Mouse (Mus musculus): ENCODE measurements around the gene Cfap100. TPM values are rescaled to one million over a fixed set of nuclear protein-coding genes. Genes with fewer than 3 reads are reported as not detected.

The Cfap100 gene
- polyA plus RNA-seq, 1 experiment from 2014 or later = 8.4 TPM

DNA sequence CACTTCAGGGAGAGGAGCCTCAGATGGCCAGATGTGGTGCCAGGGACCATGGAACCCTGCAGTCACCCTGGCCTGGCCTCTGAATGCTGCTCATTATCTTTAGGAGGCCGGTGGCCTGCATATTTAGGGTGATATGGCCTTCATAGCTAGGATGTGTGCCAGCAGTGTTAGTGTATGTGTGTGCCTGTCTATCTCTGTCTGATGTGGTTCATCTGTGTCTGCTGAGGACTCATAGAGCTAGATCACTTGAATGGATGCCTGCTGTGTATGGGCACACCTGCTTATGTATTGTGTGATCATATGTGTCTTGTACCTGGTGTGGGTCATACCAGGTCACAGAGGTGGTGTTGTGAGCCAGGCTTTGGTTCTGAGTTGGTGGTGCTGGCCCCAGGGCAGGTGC, 39.6 kb upstream of the Cfap100 start:
- peaks cover 14% of the 10 kb centered on the region for H3K27me3 ChIP-seq
- no peak overlapping the region for H3K9ac ChIP-seq (replicated peaks)
- H3K4me2 ChIP-seq (replicated peaks) = no peak overlapping the region
- no peak overlapping the region for H3K4me3 ChIP-seq (replicated peaks)
- peaks cover 3% of the 10 kb centered on the region; the same call in 1 of the 2 replicates for H3K36me3 ChIP-seq
- H3K27ac ChIP-seq = no peak overlapping the region
- WGBS = 74% methylated on average over 1 of the region's 1 CpGs
- H3K9me3 ChIP-seq = no peaks in the 10 kb centered on the region
- no peak for ATAC-seq
- H3K4me1 ChIP-seq (replicated peaks) = peaks cover 17% of the 10 kb centered on the region

DNA sequence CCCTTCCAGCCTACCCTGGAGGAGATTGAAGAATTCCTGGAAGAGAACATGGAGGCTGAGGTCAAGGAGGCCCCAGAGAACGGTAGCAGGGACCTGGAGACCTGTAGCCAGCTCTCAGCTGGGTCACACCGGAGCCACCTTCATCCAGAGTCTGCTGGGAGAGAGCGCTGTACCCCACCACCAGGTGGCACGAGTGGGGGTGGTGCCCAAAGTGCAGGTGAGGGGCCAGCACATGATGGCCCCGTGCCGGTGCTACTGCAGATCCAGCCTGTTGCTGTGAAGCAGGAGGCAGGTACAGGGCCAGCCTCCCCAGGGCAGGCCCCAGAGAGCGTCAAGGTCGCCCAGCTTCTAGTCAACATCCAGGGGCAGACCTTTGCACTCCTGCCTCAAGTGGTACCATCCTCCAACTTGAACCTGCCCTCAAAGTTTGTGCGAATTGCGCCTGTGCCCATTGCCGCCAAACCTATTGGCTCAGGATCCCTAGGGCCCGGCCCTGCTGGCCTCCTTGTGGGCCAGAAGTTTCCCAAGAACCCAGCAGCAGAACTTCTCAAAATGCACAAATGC, 38.3 kb upstream of the Cfap100 start:
- Histone ChIP-seq H3K9me3 (no peaks in the 10 kb centered on the region), H3K27me3 (peaks cover 16% of the 10 kb centered on the region), H3K4me1 (replicated peaks) (peaks cover 26% of the 10 kb centered on the region), H3K27ac (no peak overlapping the region), H3K4me3 (replicated peaks) (no peak overlapping the region), H3K4me2 (replicated peaks) (no peak overlapping the region), H3K9ac (replicated peaks) (no peak overlapping the region), H3K36me3 (peaks cover 3% of the 10 kb centered on the region; the same call in 1 of the 2 replicates)
- WGBS = 93% methylated on average over 12 of the region's 12 CpGs
- no peak for ATAC-seq

DNA sequence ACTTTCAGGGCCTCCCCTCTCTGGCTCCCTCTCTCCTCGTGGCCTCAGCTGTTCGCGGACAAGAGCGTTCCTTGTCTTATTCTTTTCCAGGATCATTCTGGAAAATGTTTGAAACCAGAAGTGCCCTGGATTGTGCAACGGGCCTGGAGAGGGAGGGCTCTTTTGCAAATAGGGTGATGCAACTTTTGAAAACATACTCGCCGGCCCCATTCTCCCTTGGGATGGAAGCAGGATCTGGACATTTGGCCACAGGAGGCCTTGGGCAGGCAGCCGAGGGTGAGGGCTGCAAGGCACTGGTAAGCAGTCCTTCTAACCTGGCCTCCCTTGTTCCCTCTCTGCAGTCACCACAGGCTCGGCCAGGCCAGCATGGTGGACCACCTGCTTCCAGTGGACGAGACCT, 37.5 kb upstream of the Cfap100 start:
- H3K4me3 ChIP-seq (replicated peaks) = no peak overlapping the region
- no peak overlapping the region for H3K27ac ChIP-seq
- peaks cover 3% of the 10 kb centered on the region; the same call in 1 of the 2 replicates for H3K36me3 ChIP-seq
- 87% methylated on average over 10 of the region's 10 CpGs for WGBS
- H3K9me3 ChIP-seq = no peaks in the 10 kb centered on the region
- peaks cover 27% of the 10 kb centered on the region for H3K4me1 ChIP-seq (replicated peaks)
- H3K27me3 ChIP-seq = peaks cover 25% of the 10 kb centered on the region
- no peak for ATAC-seq
- H3K9ac ChIP-seq (replicated peaks) = no peak overlapping the region
- no peak overlapping the region for H3K4me2 ChIP-seq (replicated peaks)

DNA sequence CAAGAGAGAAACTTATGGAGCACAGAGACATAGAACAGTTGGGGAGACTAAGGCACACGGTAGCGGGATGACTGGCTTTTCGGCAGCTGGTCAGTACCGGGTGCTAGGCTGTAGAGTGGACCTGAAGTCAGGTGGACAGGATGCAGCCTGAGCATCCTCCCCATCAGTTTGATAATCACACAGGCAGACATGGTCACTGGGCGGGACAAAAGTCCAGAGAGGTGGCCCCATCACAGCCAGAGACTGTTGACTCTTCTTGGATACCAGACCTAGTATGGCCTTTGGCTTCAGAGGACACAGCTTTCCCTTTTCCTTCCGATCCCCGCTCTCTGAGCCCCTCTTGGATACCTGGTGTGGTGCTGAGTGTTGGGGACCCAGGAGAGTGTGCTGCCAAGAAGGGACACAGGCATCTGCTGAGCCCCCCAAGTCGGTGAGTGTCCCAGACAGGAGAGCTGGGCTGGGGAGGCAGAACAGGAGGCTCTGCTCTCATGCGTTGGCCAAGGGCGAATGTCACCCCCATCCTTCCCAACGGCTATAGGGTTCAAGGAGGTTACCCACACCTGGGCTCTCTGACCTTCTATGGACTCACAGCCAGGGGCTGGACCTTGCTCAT, 36.5 kb upstream of the Cfap100 start:
- Histone ChIP-seq H3K27me3 (peaks cover 34% of the 10 kb centered on the region), H3K4me3 (replicated peaks) (no peak overlapping the region), H3K4me2 (replicated peaks) (no peak overlapping the region), H3K27ac (no peak overlapping the region), H3K9ac (replicated peaks) (no peak overlapping the region), H3K36me3 (peaks cover 3% of the 10 kb centered on the region; the same call in 1 of the 2 replicates), H3K4me1 (replicated peaks) (peaks cover 23% of the 10 kb centered on the region), H3K9me3 (no peaks in the 10 kb centered on the region)
- 93% methylated on average over 11 of the region's 11 CpGs for WGBS
- ATAC-seq = no peak

DNA sequence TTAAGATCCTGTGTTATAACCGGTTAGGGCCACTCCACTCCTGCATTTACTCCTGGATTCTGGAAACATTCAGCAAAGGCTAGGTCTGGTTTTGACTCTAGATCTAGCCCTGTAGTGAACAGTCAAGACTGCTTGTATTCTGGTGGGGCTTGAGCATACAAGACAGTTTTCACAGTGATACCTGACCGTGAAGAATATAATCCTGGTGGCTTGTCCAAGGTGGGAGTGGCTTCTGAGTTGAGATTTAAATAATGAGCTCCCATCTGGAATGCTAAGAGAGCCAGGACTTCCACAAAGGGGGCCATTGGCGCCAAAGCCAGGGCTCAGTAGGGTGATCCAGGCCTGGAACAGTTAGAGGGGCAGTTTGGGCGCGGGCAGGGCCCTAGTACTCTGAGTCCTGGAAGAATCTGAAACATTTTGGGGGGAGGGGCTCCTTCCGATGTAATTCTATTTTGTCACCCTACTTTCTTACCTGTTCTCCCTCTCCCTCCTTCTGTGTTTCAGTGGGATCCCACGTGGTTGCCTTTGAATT, 35.4 kb upstream of the Cfap100 start:
- peak overlapping the region; percentile 72; the same call in 1 of the 2 replicates for H3K9ac ChIP-seq (replicated peaks)
- H3K27ac ChIP-seq = no peak overlapping the region
- 31% methylated on average over 7 of the region's 7 CpGs for WGBS

DNA sequence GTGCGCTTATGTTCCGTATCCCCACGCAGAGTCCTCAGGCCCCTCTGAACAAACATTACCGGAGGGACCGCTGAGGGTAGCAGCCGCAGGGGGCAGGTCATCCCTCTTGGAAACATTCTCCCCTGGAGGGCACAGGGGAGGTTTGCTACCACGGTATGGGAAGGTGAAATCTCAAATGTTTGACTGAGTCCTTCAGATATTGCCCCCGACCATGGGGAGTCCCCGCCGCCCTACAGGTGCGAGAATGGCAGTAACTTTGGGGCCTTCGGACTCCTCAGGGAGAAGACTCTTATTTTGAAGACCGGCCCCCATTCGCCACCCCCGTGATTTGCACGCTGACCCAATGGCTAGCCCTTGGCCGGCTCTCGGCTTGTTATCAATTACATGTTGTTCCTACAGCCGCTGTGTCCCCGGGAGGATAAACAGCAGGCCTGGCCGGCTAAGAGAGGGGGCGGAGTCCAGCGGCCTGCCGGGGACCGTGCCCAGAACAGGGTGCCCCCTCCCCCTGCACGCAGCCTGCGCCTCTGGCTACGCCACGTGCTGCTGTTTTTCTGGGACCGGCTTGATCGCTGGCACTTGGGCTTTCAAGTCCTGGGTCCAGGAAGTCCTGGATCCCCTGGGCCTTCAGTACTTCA, 34.7 kb upstream of the Cfap100 start:
- Histone ChIP-seq H3K9ac (replicated peaks) (peak overlapping the region; percentile 72), H3K9me3 (no peaks in the 10 kb centered on the region), H3K4me3 (replicated peaks) (peak overlapping the region; percentile 67), H3K4me2 (replicated peaks) (peak overlapping the region; percentile 100), H3K4me1 (replicated peaks) (peaks cover 23% of the 10 kb centered on the region), H3K27ac (peak overlapping the region; percentile 32; the same call in 1 of the 2 replicates), H3K27me3 (peaks cover 36% of the 10 kb centered on the region), H3K36me3 (peaks cover 3% of the 10 kb centered on the region; the same call in 1 of the 2 replicates)
- under 1% methylated on average over 31 of the region's 31 CpGs for WGBS
- ATAC-seq = peak; percentile 69

More for the DNA sequence above, 35.4 kb upstream of the Cfap100 start:
- peaks cover 36% of the 10 kb centered on the region for H3K27me3 ChIP-seq
- H3K36me3 ChIP-seq = peaks cover 3% of the 10 kb centered on the region; the same call in 1 of the 2 replicates
- H3K4me3 ChIP-seq (replicated peaks) = peak overlapping the region; percentile 67
- peaks cover 23% of the 10 kb centered on the region for H3K4me1 ChIP-seq (replicated peaks)
- peak overlapping the region; percentile 100 for H3K4me2 ChIP-seq (replicated peaks)
- no peak; the same call in 1 of the 2 replicates for ATAC-seq
- H3K9me3 ChIP-seq = no peaks in the 10 kb centered on the region

DNA sequence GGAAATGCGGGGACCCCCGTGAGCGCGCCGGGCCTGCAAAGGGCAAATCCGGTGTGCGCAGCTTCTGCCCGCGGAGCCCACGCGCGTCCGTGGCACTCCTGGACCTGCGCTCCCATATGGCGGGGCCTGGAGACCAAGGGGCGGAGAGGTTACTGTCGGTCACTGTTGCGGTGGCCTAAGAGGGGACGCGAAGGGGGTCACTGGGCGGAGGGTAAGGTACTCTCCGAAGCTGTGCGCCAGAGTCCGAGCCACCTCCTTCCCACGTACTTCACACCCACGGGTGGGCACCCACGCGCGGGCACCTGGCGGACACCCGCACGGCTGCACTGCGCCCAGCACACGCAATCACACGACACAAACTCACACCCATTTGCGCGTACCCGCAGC, 34.2 kb upstream of the Cfap100 start:
- Histone ChIP-seq H3K9me3 (no peaks in the 10 kb centered on the region), H3K27ac (peak overlapping the region; percentile 32; the same call in 1 of the 2 replicates), H3K9ac (replicated peaks) (peak overlapping the region; percentile 72), H3K4me2 (replicated peaks) (peak overlapping the region; percentile 100), H3K4me1 (replicated peaks) (peaks cover 23% of the 10 kb centered on the region), H3K4me3 (replicated peaks) (peak overlapping the region; percentile 67), H3K27me3 (peaks cover 36% of the 10 kb centered on the region), H3K36me3 (peaks cover 3% of the 10 kb centered on the region; the same call in 1 of the 2 replicates)
- ATAC-seq = peak; percentile 63
- under 1% methylated on average over 37 of the region's 38 CpGs for WGBS

DNA sequence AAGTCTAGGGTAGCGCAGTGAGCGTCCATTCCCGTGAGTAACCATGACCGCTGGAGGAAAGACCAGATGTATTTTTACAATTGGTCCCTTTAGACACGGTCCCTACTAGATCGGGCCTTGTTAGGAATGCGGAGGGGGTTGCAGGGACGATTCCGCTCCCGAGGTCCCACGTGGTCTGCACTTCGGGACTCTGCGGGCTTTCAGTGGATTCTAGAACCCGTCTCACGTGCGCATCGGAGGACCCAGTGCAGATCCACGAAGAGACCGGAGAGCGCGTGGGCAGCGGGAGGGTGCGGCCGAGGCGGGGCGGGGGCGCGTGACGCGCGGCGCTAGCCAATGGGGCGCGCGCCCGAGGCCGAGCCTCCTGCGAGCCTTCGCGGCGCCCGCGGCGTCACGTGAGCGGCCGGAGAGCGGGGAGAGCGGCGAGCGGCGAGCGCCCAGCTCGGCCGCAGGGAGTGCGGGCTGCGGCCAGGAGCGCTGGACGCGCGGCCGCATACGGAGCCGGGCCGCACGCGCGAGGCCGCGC, 33.6 kb upstream of the Cfap100 start, which contains the start of gene Klf15:
TSS of gene Klf15 (plus strand) at position 396 of the 526 bp plus-strand sequence.
- Histone ChIP-seq H3K4me3 (replicated peaks) (peak within 1 kb of the TSS; percentile 67), H3K27ac (peak within 1 kb of the TSS; percentile 32; the same call in 1 of the 2 replicates), H3K9me3 (no peaks in the 10 kb centered on the region), H3K4me2 (replicated peaks) (peak within 1 kb of the TSS; percentile 100), H3K9ac (replicated peaks) (peak within 1 kb of the TSS; percentile 72), H3K27me3 (peaks cover 36% of the 10 kb centered on the region), H3K36me3 (peaks cover 3% of the 10 kb centered on the region; the same call in 1 of the 2 replicates), H3K4me1 (replicated peaks) (peaks cover 23% of the 10 kb centered on the region)
- under 1% methylated on average over 70 of the region's 70 CpGs for WGBS
- ATAC-seq = peak; percentile 70

DNA sequence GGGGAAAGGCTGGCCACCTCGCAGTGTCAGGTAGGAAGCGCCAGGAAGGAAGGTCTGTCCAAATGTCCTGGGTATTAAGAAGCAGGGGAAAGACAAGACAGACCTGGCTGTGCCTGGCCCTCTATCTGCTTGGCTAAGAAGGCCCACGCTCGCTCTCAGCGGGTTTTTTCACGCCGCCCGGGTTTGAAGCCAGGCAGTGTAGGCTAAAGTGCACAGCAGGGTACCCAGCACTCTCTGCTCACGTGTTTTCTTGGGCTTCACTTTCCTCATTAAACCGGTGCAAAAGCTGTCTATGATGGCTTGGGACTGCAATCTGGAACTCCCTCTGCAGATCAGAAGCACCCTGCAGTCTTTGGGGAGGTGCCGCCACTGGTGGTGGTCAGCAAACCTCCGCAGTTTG, 33.2 kb upstream of the Cfap100 start:
- WGBS = 11% methylated on average over 12 of the region's 12 CpGs

DNA sequence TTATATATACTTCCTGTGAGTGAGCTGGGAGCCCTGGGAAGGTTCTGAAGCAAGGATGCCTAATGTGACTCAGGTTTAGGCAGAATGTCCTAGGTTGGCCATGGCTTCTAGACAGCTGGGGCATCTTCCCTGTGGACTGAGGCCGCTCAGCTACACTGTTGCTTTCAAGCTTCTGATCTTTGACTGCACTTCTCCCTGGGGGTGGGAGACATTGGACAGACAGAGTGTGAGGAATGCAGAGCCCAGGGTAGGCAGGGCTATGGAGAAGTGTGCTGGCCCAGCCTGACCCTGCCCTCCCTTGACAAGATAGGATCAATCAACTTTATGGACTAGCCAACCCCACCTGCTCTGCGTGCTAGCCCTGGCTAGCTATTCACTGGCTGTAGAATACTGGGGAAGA, 32.6 kb upstream of the Cfap100 start:
- H3K9ac ChIP-seq (replicated peaks) = no peak overlapping the region
- peaks cover 36% of the 10 kb centered on the region for H3K27me3 ChIP-seq
- H3K4me3 ChIP-seq (replicated peaks) = no peak overlapping the region; the same call in 1 of the 2 replicates
- WGBS = 53% methylated on average over 2 of the region's 2 CpGs
- peaks cover 23% of the 10 kb centered on the region for H3K4me1 ChIP-seq (replicated peaks)
- no peaks in the 10 kb centered on the region for H3K9me3 ChIP-seq
- ATAC-seq = no peak
- H3K4me2 ChIP-seq (replicated peaks) = 0 out of 2 replicates have a peak overlapping the region, but pooled peaks have one; percentile 100
- no peaks in the 10 kb centered on the region for H3K36me3 ChIP-seq
- H3K27ac ChIP-seq = no peak overlapping the region

More for the DNA sequence above, 33.2 kb upstream of the Cfap100 start:
- no peak overlapping the region for H3K27ac ChIP-seq
- no peaks in the 10 kb centered on the region for H3K9me3 ChIP-seq
- peak overlapping the region; percentile 100 for H3K4me2 ChIP-seq (replicated peaks)
- ATAC-seq = no peak; the same call in 1 of the 2 replicates
- H3K9ac ChIP-seq (replicated peaks) = peak overlapping the region; percentile 72
- H3K27me3 ChIP-seq = peaks cover 36% of the 10 kb centered on the region
- H3K4me3 ChIP-seq (replicated peaks) = peak overlapping the region; percentile 67
- H3K4me1 ChIP-seq (replicated peaks) = peaks cover 23% of the 10 kb centered on the region
- no peaks in the 10 kb centered on the region for H3K36me3 ChIP-seq

DNA sequence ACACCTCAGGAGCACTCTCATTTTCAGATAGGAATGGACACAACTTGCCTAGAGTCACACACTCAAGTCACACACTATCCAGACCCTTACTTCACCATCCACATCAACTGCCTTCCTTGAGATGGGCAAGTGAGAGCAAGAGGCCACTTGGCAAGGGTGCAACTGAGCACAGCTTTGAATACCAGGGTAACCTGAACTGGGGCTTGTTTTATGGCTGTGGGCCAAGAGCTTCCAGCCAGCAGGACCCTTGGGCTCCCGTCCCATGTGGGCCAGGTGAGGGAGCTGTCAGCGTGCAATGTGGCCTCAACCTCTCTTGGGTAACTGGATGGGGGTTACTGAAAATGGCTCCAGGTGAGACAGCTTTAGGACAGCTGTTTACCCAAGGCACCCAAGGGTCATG, 28.8 kb upstream of the Cfap100 start:
- no peak overlapping the region for H3K27ac ChIP-seq
- H3K4me2 ChIP-seq (replicated peaks) = no peak overlapping the region
- ATAC-seq = no peak
- peaks cover 21% of the 10 kb centered on the region for H3K27me3 ChIP-seq
- 80% methylated on average over 2 of the region's 2 CpGs for WGBS
- no peaks in the 10 kb centered on the region for H3K9me3 ChIP-seq
- H3K4me1 ChIP-seq (replicated peaks) = peaks cover 6% of the 10 kb centered on the region
- no peak overlapping the region for H3K9ac ChIP-seq (replicated peaks)
- H3K36me3 ChIP-seq = no peaks in the 10 kb centered on the region
- H3K4me3 ChIP-seq (replicated peaks) = no peak overlapping the region

Measured in midbrain, embryonic 13.5 days (tissue).